Mouse (Mus musculus) CH12.LX (cell line): ENCODE measurements at regions not wholly inside any gene's neighbourhood (a gene's known extent, or its start where the extent isn't known, plus 50 kb on each side); places are given as distances from the start of the nearest gene placed in this dataset.

Experiments used
- DNase-seq: peaks from one replicate; pipeline ENCODE4 v3.0.0-alpha.2; 2013; ENCODE audit errors: extremely low read depth
- H3K27ac ChIP-seq: 2 replicates; pipeline ENCODE4 v1.5.1; 2012; ENCODE audit warnings: low read depth, mild to moderate bottlenecking, control low read depth, moderate library complexity; ENCODE audit not compliant: insufficient read depth
- H3K27me3 ChIP-seq: replicated peaks from 2 replicates; pipeline ENCODE3; 2012; ENCODE audit warnings: inconsistent platforms
- H3K36me3 ChIP-seq, 2 experiments: replicated peaks in 1 of 2; 2 replicates each; pipeline versions ENCODE3 to v1.6.1; 2012; ENCODE audit warnings: inconsistent platforms in 1 of 2, low read length in 1 of 2, mild to moderate bottlenecking in 1 of 2, mixed read lengths in 1 of 2, moderate library complexity in 1 of 2; ENCODE audit not compliant: control insufficient read depth in 1 of 2, insufficient read depth in 1 of 2
- H3K4me1 ChIP-seq, 2 experiments: 2 replicates each; pipeline ENCODE4 v1.6.1; 2012; ENCODE audit warnings: inconsistent platforms in 1 of 2, moderate library complexity in 1 of 2; ENCODE audit not compliant: insufficient read depth in 2 of 2, control insufficient read depth in 1 of 2
- H3K4me2 ChIP-seq: 2 replicates; pipeline ENCODE4 v1.6.1; 2012; ENCODE audit warnings: low read depth, mild to moderate bottlenecking, control low read depth; ENCODE audit not compliant: poor library complexity, insufficient read depth, severe bottlenecking
- H3K4me3 ChIP-seq, 3 experiments: fragments of 150-350 bp in 1 of 3; sonication (generic) in 1 of 3; replicated peaks in 1 of 3; 2 replicates each; pipeline versions ENCODE3 to v1.5.1; 2011 to 2012; ENCODE audit warnings: low read depth in 2 of 3, low read length in 2 of 3, mild to moderate bottlenecking in 2 of 3, moderate library complexity in 2 of 3, control low read depth in 1 of 3, improper control_type of control experiment in 1 of 3, inconsistent platforms in 1 of 3, mixed read lengths in 1 of 3; ENCODE audit not compliant: poor library complexity in 1 of 3
- H3K79me2 ChIP-seq: replicated peaks from 2 replicates; pipeline ENCODE4 v1.6.1; 2012; ENCODE audit warnings: mild to moderate bottlenecking, moderate library complexity; ENCODE audit not compliant: control insufficient read depth, poor library complexity, insufficient read depth, severe bottlenecking; ENCODE audit errors: extremely low read depth
- H3K9ac ChIP-seq: 2 replicates; pipeline ENCODE4 v1.6.1; 2012; ENCODE audit warnings: low read depth, mild to moderate bottlenecking, control low read depth, moderate library complexity; ENCODE audit not compliant: insufficient read depth
- H3K9me3 ChIP-seq: replicated peaks from 2 replicates; pipeline ENCODE3; 2012; ENCODE audit warnings: low read length, inconsistent platforms, mixed read lengths
- E2F4 ChIP-seq: IDR thresholded peaks from 2 replicates; pipeline ENCODE4 v1.6.1; 2011; ENCODE audit warnings: low read depth, low read length, improper control_type of control experiment; ENCODE audit not compliant: insufficient replicate concordance
- EP300 ChIP-seq: IDR thresholded peaks from 2 replicates; pipeline ENCODE4 v1.6.1; 2011; ENCODE audit warnings: low read length, improper control_type of control experiment
- HCFC1 ChIP-seq: IDR thresholded peaks from 2 replicates; pipeline ENCODE4 v1.6.1; 2012; ENCODE audit warnings: low read depth, mild to moderate bottlenecking, inconsistent platforms, low read length, improper control_type of control experiment
- MAX ChIP-seq: IDR thresholded peaks from 2 replicates; pipeline ENCODE4 v1.6.1; 2011; ENCODE audit warnings: low read length, improper control_type of control experiment
- MEF2A ChIP-seq: IDR thresholded peaks from 2 replicates; pipeline ENCODE4 v1.6.1; 2014; ENCODE audit warnings: low read depth, mild to moderate bottlenecking, inconsistent platforms, low read length, improper control_type of control experiment, borderline replicate concordance
- MYC ChIP-seq: IDR thresholded peaks from 2 replicates; pipeline ENCODE4 v1.6.1; 2011; ENCODE audit warnings: low read depth, mild to moderate bottlenecking, improper control_type of control experiment, low read length
- NRF1 ChIP-seq: IDR thresholded peaks from 2 replicates; pipeline ENCODE4 v1.6.1; 2014; ENCODE audit warnings: low read depth, mild to moderate bottlenecking, inconsistent platforms, low read length, improper control_type of control experiment, moderate library complexity
- POLR2A ChIP-seq: IDR thresholded peaks from 2 replicates; pipeline ENCODE4 v1.6.1; 2011; ENCODE audit warnings: low read depth, mild to moderate bottlenecking, improper control_type of control experiment, low read length
- RAD21 ChIP-seq: IDR thresholded peaks from 2 replicates; pipeline ENCODE4 v1.6.1; 2011; ENCODE audit warnings: low read depth, mild to moderate bottlenecking, low read length, improper control_type of control experiment, moderate library complexity
- SIN3A ChIP-seq: IDR thresholded peaks from 2 replicates; pipeline ENCODE4 v1.6.1; 2012; ENCODE audit warnings: low read length, improper control_type of control experiment, inconsistent platforms
- SMC3 ChIP-seq: IDR thresholded peaks from 2 replicates; pipeline ENCODE4 v1.6.1; 2011; ENCODE audit warnings: low read depth, low read length, improper control_type of control experiment
- TCF12 ChIP-seq: IDR thresholded peaks from 2 replicates; pipeline ENCODE4 v1.6.1; 2014; ENCODE audit warnings: low read depth, mild to moderate bottlenecking, inconsistent platforms, low read length, improper control_type of control experiment
- USF2 ChIP-seq: conservative IDR thresholded peaks from 2 replicates; pipeline ENCODE4 v1.6.1; 2011; ENCODE audit warnings: low read depth, low read length, improper control_type of control experiment
- ZC3H11A ChIP-seq: IDR thresholded peaks from 2 replicates; pipeline ENCODE4 v1.6.1; 2012; ENCODE audit warnings: low read depth, mild to moderate bottlenecking, inconsistent platforms, low read length, improper control_type of control experiment
- ZKSCAN1 ChIP-seq: IDR thresholded peaks from 2 replicates; pipeline ENCODE4 v1.6.1; 2012; ENCODE audit warnings: low read depth, inconsistent platforms, low read length, improper control_type of control experiment, borderline replicate concordance
- dilution Hi-C: fragments of 300-500 bp; cut with MboI; formaldehyde crosslinking; loops from 2 replicates; pipeline ENCODE4 v1.14.3; 2020; ENCODE audit warnings: low sequenced_read_pairs; ENCODE audit not compliant: extremely low pct_unique_long_range_greater_than_20kb, extremely low pct_ligation_motif_present
- in situ Hi-C: fragments of 300-500 bp; cut with MboI; formaldehyde crosslinking; loops from 3 replicates; pipeline ENCODE4 v1.14.3; 2019; ENCODE audit warnings: low sequenced_read_pairs, low pct_ligation_motif_present, low pct_unique_long_range_greater_than_20kb, mixed read lengths

DNA sequence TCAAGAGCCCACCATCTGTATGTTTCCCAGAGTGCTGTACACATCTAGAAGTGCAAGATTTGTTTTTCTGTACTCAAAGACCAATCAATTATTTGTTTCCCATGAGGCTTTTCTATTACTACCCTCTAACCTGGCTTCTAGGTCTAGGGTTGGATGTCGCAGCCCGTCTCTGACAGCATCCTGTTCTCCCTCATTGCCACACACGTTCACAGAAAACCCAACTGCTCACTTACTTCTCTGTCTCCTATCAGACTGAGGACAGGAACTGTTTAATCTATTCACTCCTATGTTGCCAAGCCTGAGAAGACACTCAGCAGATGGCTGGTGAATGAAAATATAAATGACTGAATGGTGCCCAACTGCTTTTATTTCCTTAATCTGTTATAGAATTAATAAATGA lies 109.6 kb upstream of the Pcgf5 start:
- no peaks in the 10 kb centered on the region for H3K36me3 ChIP-seq
- H3K9ac ChIP-seq, result no peak overlapping the region
- DNase-seq, result no peak
- no peak overlapping the region for H3K4me2 ChIP-seq
- H3K79me2 ChIP-seq, result no peaks in the 10 kb centered on the region
- no peaks in the 10 kb centered on the region for H3K9me3 ChIP-seq
- H3K4me3 ChIP-seq, result no peak overlapping the region
- H3K27ac ChIP-seq, result no peak overlapping the region
- TF ChIP-seq RAD21, result no peak
- TF ChIP-seq, all 38 proteins: peak for 0
- dilution Hi-C loops, result no loop called here
- in situ Hi-C loops, result no loop called here
- Histone ChIP-seq H3K4me1 (no peaks in the 10 kb centered on the region), H3K27me3 (no peaks in the 10 kb centered on the region)

DNA sequence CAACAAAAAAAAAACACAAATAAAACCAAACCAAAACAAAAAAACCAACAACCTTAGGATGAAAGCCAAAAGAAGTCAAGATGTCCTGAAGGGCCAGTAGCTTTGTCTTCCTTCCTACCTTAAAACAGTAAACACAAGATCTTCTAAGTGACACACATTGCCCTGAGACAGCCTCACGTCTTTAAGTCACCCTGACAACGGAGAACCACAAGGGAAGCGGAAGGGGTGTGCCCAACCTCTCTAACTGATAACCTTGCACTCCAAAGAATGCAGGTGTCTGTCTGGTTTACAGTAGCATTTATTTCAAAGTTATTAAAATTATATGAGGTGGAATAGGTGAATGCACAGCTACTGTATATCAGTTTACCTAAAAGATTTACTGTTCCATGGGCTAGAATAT lies 105.7 kb upstream of the Pcgf5 start:
- Histone ChIP-seq H3K4me1 (no peaks in the 10 kb centered on the region), H3K27ac (no peak overlapping the region), H3K4me2 (no peak overlapping the region)
- in situ Hi-C loops, result no loop called here
- TF ChIP-seq ZC3H11A (no peak), SIN3A (no peak), NRF1 (no peak), MYC (no peak), TCF12 (no peak), ZKSCAN1 (no peak), MAX (no peak), E2F4 (no peak), SMC3 (no peak), USF2 (no peak), POLR2A (no peak), HCFC1 (no peak)
- TF ChIP-seq, all 38 proteins: peak for 0
- dilution Hi-C loops, result no loop called here
- no peak overlapping the region for H3K4me3 ChIP-seq
- H3K36me3 ChIP-seq, result no peaks in the 10 kb centered on the region
- H3K79me2 ChIP-seq, result no peaks in the 10 kb centered on the region
- no peaks in the 10 kb centered on the region for H3K27me3 ChIP-seq
- H3K9me3 ChIP-seq, result peaks cover 3% of the 10 kb centered on the region
- no peak overlapping the region for H3K9ac ChIP-seq
- no peak for DNase-seq

DNA sequence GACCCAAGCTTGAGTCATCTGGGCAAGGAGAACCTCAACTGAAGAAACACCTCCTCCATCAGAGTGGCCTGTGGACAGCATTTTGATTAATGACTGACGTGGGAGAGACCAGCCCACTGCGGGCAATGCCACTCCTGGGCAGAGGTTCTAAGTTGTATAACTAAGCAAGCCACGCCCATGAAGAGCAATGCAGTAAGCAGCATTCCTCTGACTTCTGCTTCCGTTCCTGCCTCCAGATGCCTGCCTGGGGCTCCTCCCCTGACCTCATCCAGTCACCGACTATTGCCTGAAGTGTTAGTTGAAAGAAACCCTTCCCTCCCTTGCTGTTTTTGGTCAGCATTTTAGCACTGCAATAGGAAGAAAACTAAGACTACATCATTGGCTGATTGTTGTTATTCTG lies 105.2 kb upstream of the Pcgf5 start:
- no peak overlapping the region for H3K4me3 ChIP-seq

More for the DNA sequence above, 105.2 kb upstream of the Pcgf5 start:
- in situ Hi-C loops, result no loop called here
- no peak overlapping the region for H3K4me2 ChIP-seq
- no peaks in the 10 kb centered on the region for H3K79me2 ChIP-seq
- dilution Hi-C loops, result no loop called here
- DNase-seq, result no peak
- H3K27ac ChIP-seq, result no peak overlapping the region
- H3K36me3 ChIP-seq, result no peaks in the 10 kb centered on the region
- TF ChIP-seq MEF2A, result no peak
- TF ChIP-seq EP300, result no peak
- no peak overlapping the region for H3K9ac ChIP-seq
- no peaks in the 10 kb centered on the region for H3K4me1 ChIP-seq
- no peaks in the 10 kb centered on the region for H3K27me3 ChIP-seq
- H3K9me3 ChIP-seq, result peaks cover 8% of the 10 kb centered on the region
